Mouse (Mus musculus): Measurements from ENCODE around the gene Tmem158. TPM values are rescaled to one million over a fixed set of nuclear protein-coding genes. Genes with fewer than 3 reads are reported as not detected.

Gene Tmem158
- total and polyA plus RNA-seq, 2 experiments from 2014 or later: 78.6 to 207 TPM

DNA sequence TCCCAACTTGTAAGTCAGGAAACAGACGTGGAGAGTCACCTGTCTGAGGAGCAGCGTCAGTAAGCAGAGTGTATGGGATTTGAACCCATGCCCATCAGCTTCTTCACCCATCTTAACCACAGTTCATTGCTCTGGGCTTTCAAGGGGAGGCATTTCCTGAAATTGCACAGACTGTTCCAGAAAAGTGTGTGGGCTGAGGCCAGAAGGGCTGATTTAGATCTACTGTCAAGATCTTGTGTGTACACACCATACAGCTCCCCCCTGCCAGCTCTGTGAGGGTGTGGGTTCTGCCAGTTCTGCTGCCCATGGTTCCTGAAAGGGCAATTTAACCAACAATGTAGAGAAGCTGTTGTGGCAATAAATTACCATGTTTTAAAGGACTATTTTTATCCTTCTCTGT lies 17.4 kb upstream of the Tmem158 start:
- H3K27ac ChIP-seq (ENCODE audit: low read depth, low read length): no peak overlapping the region
- DNase-seq (ENCODE audit: low spot score) (no peak), ATAC-seq (ENCODE audit: low FRiP score) (no peak)
- H3K4me1 ChIP-seq (ENCODE audit: insufficient read depth, low read length): no peaks in the 10 kb centered on the region
- no peak for TF ChIP-seq CTCF (IDR thresholded peaks at IDR 0.05)
- H3K9me3 ChIP-seq (ENCODE audit: low read length): no peaks in the 10 kb centered on the region
- no peak overlapping the region for H3K9ac ChIP-seq (replicated peaks; ENCODE audit: low read length, poor library complexity, severe bottlenecking)
- H3K4me2 ChIP-seq (ENCODE audit: low read depth, low read length, poor library complexity, severe bottlenecking): no peak overlapping the region
- 84% methylated on average over 2 of the region's 2 CpGs for whole genome bisulfite sequencing
- no peaks in the 10 kb centered on the region for H3K36me3 ChIP-seq (ENCODE audit: insufficient read depth, low read length)
- H3K4me3 ChIP-seq (ENCODE audit: low read depth, low read length): no peak overlapping the region
- H3K27me3 ChIP-seq (ENCODE audit: insufficient read depth, low read length): no peaks in the 10 kb centered on the region

DNA sequence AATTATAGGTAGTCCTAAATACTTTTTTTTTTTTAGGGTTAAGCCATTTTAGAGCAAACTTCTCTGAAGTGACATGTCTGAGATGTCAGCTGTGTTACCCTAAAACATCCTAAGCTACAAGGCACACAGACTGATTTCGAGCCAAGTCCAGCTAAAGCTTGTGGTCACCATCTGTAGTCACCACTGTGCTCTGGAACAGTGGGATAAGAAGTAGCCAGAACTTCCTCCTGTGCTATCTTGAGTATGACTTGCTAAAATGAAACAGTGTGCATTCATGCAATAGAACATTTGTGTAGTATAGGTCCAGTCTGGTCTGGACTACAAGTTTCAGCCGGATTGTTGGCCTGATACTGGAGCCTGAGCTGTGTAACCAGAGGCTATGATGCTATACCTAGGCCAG lies 14.8 kb upstream of the Tmem158 start:
- Histone ChIP-seq H3K27me3 (ENCODE audit: insufficient read depth, low read length) (no peaks in the 10 kb centered on the region), H3K4me3 (ENCODE audit: low read depth, low read length) (no peak overlapping the region), H3K9ac (replicated peaks; ENCODE audit: low read length, poor library complexity, severe bottlenecking) (no peak overlapping the region), H3K27ac (ENCODE audit: low read depth, low read length) (no peak overlapping the region), H3K4me1 (ENCODE audit: insufficient read depth, low read length) (no peaks in the 10 kb centered on the region), H3K36me3 (ENCODE audit: insufficient read depth, low read length) (no peaks in the 10 kb centered on the region), H3K9me3 (ENCODE audit: low read length) (no peaks in the 10 kb centered on the region), H3K4me2 (ENCODE audit: low read depth, low read length, poor library complexity, severe bottlenecking) (no peak overlapping the region)
- no peak for TF ChIP-seq CTCF (IDR thresholded peaks at IDR 0.05)
- ATAC-seq (ENCODE audit: low FRiP score): no peak
- no peak for DNase-seq (ENCODE audit: low spot score)
- 89% methylated on average over 2 of the region's 2 CpGs for WGBS

DNA sequence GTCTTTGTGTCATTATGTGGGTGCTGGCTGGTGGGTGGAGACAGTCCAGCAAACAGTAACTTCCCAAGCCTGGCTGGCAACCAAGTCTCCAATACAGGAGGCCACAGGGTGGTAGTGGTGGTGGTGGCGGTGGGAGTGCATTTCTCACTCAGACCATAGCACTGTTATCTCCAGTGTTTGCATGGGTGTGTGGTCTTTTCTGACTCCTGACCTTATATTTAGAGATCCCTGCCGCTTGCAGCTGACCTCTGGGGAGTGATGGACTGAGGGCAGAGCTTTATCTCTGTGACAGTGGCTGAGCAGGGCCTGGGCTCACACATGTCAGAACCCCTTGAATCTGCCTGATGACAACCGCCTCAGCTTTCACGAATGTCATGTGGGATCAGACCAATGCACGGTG lies 14.1 kb upstream of the Tmem158 start:
- ATAC-seq (ENCODE audit: low FRiP score): no peak
- H3K36me3 ChIP-seq (ENCODE audit: insufficient read depth, low read length): no peaks in the 10 kb centered on the region
- no peak overlapping the region for H3K4me3 ChIP-seq (ENCODE audit: low read depth, low read length)
- H3K4me2 ChIP-seq (ENCODE audit: low read depth, low read length, poor library complexity, severe bottlenecking): no peak overlapping the region
- no peaks in the 10 kb centered on the region for H3K9me3 ChIP-seq (ENCODE audit: low read length)
- H3K9ac ChIP-seq (replicated peaks; ENCODE audit: low read length, poor library complexity, severe bottlenecking): no peak overlapping the region
- H3K27me3 ChIP-seq (ENCODE audit: insufficient read depth, low read length): no peaks in the 10 kb centered on the region
- H3K4me1 ChIP-seq (ENCODE audit: insufficient read depth, low read length): no peaks in the 10 kb centered on the region
- no peak for TF ChIP-seq CTCF (IDR thresholded peaks at IDR 0.05)
- no peak overlapping the region for H3K27ac ChIP-seq (ENCODE audit: low read depth, low read length)
- DNase-seq (ENCODE audit: low spot score): no peak
- 85% methylated on average over 5 of the region's 5 CpGs for WGBS

DNA sequence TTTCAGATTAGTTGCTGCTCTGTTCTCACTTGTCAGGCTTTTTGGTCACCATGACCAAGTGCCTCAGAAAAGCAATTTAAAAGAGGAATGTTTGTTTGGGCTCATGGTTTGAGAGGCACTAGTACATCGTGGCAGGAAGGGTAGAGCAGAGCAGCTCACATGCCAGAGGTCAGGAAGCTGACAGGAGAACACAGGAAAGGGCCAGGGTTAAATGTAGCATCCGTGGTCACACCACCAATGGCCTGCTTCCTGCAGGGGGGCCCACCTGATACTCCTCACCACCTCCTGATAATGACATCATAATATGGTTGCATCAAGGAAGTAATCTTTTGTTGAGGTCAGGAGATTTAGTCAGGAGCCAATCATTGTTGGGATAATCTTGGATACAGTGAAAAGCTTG lies 13.3 kb upstream of the Tmem158 start:
- no peaks in the 10 kb centered on the region for H3K36me3 ChIP-seq (ENCODE audit: insufficient read depth, low read length)
- DNase-seq (ENCODE audit: low spot score): no peak
- WGBS: 59% methylated on average over 2 of the region's 2 CpGs
- no peak overlapping the region for H3K27ac ChIP-seq (ENCODE audit: low read depth, low read length)
- no peak overlapping the region for H3K9ac ChIP-seq (replicated peaks; ENCODE audit: low read length, poor library complexity, severe bottlenecking)
- ATAC-seq (ENCODE audit: low FRiP score): no peak
- H3K27me3 ChIP-seq (ENCODE audit: insufficient read depth, low read length): no peaks in the 10 kb centered on the region
- H3K4me3 ChIP-seq (ENCODE audit: low read depth, low read length): no peak overlapping the region
- no peaks in the 10 kb centered on the region for H3K4me1 ChIP-seq (ENCODE audit: insufficient read depth, low read length)
- TF ChIP-seq CTCF (IDR thresholded peaks at IDR 0.05): no peak
- no peak overlapping the region for H3K4me2 ChIP-seq (ENCODE audit: low read depth, low read length, poor library complexity, severe bottlenecking)
- no peaks in the 10 kb centered on the region for H3K9me3 ChIP-seq (ENCODE audit: low read length)

DNA sequence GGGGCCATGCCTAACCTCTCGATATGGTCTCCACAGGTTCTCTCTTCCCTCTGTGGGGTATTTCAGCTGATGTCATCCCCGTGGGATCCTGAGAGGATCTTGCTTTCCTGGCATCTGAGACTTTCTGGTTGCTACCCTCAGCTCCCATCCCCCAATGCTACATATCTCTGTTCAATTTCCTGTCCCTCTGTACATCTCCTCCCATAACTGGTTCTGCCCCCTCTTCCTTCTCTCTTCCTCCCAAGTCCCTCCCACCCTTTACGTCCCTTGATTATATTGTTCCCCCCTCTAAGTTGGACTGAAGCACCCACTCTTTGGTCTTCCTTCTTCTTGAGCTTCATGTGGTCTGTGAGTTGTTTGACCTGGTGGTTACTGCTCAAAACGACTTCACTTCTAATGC lies 11.0 kb upstream of the Tmem158 start:
- no peaks in the 10 kb centered on the region for H3K36me3 ChIP-seq (ENCODE audit: insufficient read depth, low read length)
- H3K9ac ChIP-seq (replicated peaks; ENCODE audit: low read length, poor library complexity, severe bottlenecking): no peak overlapping the region
- WGBS: 79% methylated on average over 4 of the region's 4 CpGs
- H3K4me3 ChIP-seq (ENCODE audit: low read depth, low read length): no peak overlapping the region
- ATAC-seq (ENCODE audit: low FRiP score) (no peak), DNase-seq (ENCODE audit: low spot score) (no peak)
- no peaks in the 10 kb centered on the region for H3K27me3 ChIP-seq (ENCODE audit: insufficient read depth, low read length)
- no peaks in the 10 kb centered on the region for H3K9me3 ChIP-seq (ENCODE audit: low read length)
- no peak overlapping the region for H3K4me2 ChIP-seq (ENCODE audit: low read depth, low read length, poor library complexity, severe bottlenecking)
- TF ChIP-seq CTCF (IDR thresholded peaks at IDR 0.05): no peak
- no peak overlapping the region for H3K27ac ChIP-seq (ENCODE audit: low read depth, low read length)
- H3K4me1 ChIP-seq (ENCODE audit: insufficient read depth, low read length): no peaks in the 10 kb centered on the region

DNA sequence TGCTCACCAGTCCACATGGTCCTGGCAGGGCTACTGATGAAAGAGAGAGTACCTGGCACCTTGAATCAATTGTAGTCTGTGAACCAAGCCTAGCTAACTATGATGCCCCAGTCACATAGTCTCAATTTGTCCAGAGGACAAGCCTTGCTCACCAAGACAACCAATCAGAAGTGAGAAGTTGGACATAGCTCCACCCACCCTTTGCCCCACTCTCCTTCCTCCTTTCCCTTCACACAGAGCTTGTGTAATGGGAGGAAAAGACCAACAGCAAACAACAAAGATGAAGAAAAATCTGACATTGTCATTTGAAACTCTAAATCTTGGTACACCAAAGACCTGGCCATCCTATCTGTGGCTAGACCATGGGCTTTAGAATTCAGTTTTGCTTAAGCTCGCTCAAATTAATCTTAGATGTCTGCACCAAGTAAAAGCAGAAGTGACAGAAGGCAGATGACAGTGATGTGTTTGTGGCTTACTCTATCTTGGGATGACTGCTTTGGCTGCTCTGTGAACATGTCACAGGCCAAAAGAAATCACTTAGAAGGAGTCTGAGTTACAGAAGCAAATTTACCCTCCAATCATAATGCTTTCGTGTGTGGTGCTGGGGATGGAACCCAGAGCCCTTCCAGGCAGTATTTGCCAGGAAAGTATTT lies 9.5 kb upstream of the Tmem158 start:
- no peak overlapping the region for H3K4me2 ChIP-seq (ENCODE audit: low read depth, low read length, poor library complexity, severe bottlenecking)
- no peaks in the 10 kb centered on the region for H3K9me3 ChIP-seq (ENCODE audit: low read length)
- H3K4me1 ChIP-seq (ENCODE audit: insufficient read depth, low read length): no peaks in the 10 kb centered on the region
- ATAC-seq (ENCODE audit: low FRiP score): no peak
- H3K9ac ChIP-seq (replicated peaks; ENCODE audit: low read length, poor library complexity, severe bottlenecking): no peak overlapping the region
- H3K27me3 ChIP-seq (ENCODE audit: insufficient read depth, low read length): no peaks in the 10 kb centered on the region
- no peak for DNase-seq (ENCODE audit: low spot score)
- no peak overlapping the region for H3K27ac ChIP-seq (ENCODE audit: low read depth, low read length)
- WGBS: 86% methylated on average over 2 of the region's 2 CpGs
- no peak overlapping the region for H3K4me3 ChIP-seq (ENCODE audit: low read depth, low read length)
- H3K36me3 ChIP-seq (ENCODE audit: insufficient read depth, low read length): no peaks in the 10 kb centered on the region
- TF ChIP-seq CTCF (IDR thresholded peaks at IDR 0.05): no peak
